Mouse (Mus musculus) intestine, embryonic 14.5 days (tissue): ENCODE results near the gene Pnliprp1. TPM values are rescaled to one million over a fixed set of nuclear protein-coding genes. Genes with fewer than 3 reads are reported as not detected.

Experiments used
- ATAC-seq: fragments of 200-750 bp; cut with Nextera tagmentation; replicated peaks from 2 replicates; pipeline ENCODE4 v1.8.0; 2017; ENCODE audit warnings: low read depth, moderate number of reproducible peaks, moderate TSS enrichment, moderate library complexity; ENCODE audit not compliant: low FRiP score, low TSS enrichment
- DNase-seq: peaks from one replicate; pipeline ENCODE4 v3.0.0-alpha.2; 2018; ENCODE audit warnings: low spot score
- H3K27ac ChIP-seq: fragments of 300-500 bp; sonication (generic); 2 replicates; pipeline ENCODE4 v1.5.1; 2014; ENCODE audit warnings: low read depth, mild to moderate bottlenecking, control low read depth
- H3K27me3 ChIP-seq: fragments of 300-500 bp; sonication (generic); replicated peaks from 2 replicates; pipeline ENCODE4 v1.6.1; 2014; ENCODE audit warnings: low read length, control low read depth; ENCODE audit not compliant: control insufficient read depth, insufficient read depth
- H3K36me3 ChIP-seq: fragments of 300-500 bp; sonication (generic); 2 replicates; pipeline ENCODE4 v1.6.1; 2014; ENCODE audit warnings: low read length, control low read depth; ENCODE audit not compliant: control insufficient read depth, insufficient read depth
- H3K4me1 ChIP-seq: fragments of 300-500 bp; sonication (generic); replicated peaks from 2 replicates; pipeline ENCODE4 v1.6.1; 2014; ENCODE audit warnings: low read length, control low read depth, mixed read lengths; ENCODE audit not compliant: control insufficient read depth, insufficient read depth
- H3K4me2 ChIP-seq: fragments of 300-500 bp; sonication (generic); 2 replicates; pipeline ENCODE4 v1.6.1; 2014; ENCODE audit warnings: low read length
- H3K4me3 ChIP-seq: fragments of 300-500 bp; sonication (generic); 2 replicates; pipeline ENCODE4 v1.5.1; 2014; ENCODE audit warnings: low read depth, low read length, control low read depth, mixed read lengths
- H3K9ac ChIP-seq: fragments of 300-500 bp; sonication (generic); 2 replicates; pipeline ENCODE4 v1.6.1; 2014; ENCODE audit warnings: mild to moderate bottlenecking, low read length
- H3K9me3 ChIP-seq: fragments of 300-500 bp; sonication (generic); 2 replicates; pipeline ENCODE4 v1.6.1; 2016; ENCODE audit warnings: low read length, control low read depth; ENCODE audit not compliant: control insufficient read depth
- WGBS: fragments of 180-500 bp; shearing (Covaris S2); extraction: QIAGEN DNeasy Blood & Tissue Kit; methylation state at CpG from one replicate; pipeline ENCODE4 v1.1.7; 2014; 5-methylcytosine and 5-hydroxymethylcytosine counted together
- polyA plus RNA-seq: library from polyadenylated mRNA; unstranded; fragments of >200 nt; fragmentation: Nextera tagmentation; extraction: Ambion mirVana; gene quantifications from 2 replicates; pipeline ENCODE4 v1.2.1, GENCODE M21; 2014

Gene Pnliprp1
- polyA plus RNA-seq = 2.1 and 471 TPM in 2 replicates

DNA sequence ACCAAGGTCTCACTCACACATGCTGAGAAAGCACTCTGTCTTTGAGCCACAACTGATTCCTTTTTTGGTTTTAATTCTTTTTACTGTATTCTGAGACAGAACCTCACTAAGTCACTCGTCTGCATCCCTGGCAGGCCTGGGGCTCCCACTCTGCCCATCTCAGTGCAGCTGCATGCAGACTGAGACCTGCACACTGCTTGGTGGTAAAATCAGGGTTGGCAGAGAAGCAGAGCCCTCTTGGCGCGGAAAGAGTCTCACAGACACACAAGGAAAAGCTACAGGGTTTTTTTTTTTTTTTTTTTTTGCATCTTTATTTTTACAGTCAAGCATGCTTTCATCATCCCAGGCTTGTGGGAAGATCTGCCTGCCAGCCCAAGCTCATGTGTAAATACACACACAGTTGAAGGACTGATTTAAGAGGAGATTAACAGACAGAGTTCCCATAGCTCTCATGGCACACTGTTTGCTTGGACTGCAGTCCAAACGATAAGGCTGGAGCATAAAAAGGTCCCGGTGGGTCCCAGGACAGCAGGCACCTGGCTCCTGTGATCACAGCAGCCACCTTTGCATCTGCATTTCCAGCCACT lies at the start of gene Pnliprp1:
TSS of gene Pnliprp1 (plus strand) at position 443 of the 587 bp plus-strand sequence.
- ATAC-seq = no peak

DNA sequence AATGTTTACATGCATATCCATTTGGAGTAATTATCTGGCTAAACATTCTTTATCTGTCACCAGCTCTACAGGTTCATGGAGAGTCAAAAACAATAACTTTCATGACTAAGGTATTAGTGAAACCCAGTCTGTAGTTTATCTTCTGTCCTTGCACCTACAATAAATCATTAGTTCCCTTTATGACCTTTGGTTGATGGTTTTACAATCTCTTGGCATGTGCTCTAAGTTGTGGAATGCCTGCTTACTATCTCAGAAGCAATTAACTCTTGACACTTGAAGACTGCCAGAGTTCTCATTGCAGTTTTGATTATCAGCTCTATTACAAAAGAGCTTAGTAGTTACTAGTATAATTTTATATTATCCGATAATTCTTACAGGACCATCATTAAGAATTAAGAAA lies 39.8 kb upstream of the Pnliprp1 start:
- no peaks in the 10 kb centered on the region for H3K36me3 ChIP-seq
- no peak overlapping the region for H3K27ac ChIP-seq
- no peak overlapping the region for H3K9ac ChIP-seq
- no peak overlapping the region for H3K4me3 ChIP-seq
- H3K4me2 ChIP-seq = no peak overlapping the region
- peak; percentile 72; the same call in 1 of the 2 replicates for ATAC-seq
- no peak for DNase-seq
- 18% methylated on average over 1 of the region's 1 CpGs for WGBS
- H3K27me3 ChIP-seq = no peaks in the 10 kb centered on the region
- no peaks in the 10 kb centered on the region for H3K9me3 ChIP-seq
- H3K4me1 ChIP-seq = no peaks in the 10 kb centered on the region; the same call in 1 of the 2 replicates

More for the DNA sequence above, at the start of gene Pnliprp1:
- H3K36me3 ChIP-seq = no peaks in the 10 kb centered on the region
- peaks cover 24% of the 10 kb centered on the region for H3K4me1 ChIP-seq
- H3K9ac ChIP-seq = no peak within 1 kb of the TSS
- H3K4me2 ChIP-seq = no peak within 1 kb of the TSS
- 30% methylated on average over 5 of the region's 5 CpGs for WGBS
- peaks cover 3% of the 10 kb centered on the region; the same call in 1 of the 2 replicates for H3K9me3 ChIP-seq
- DNase-seq = peak; percentile 55
- H3K27me3 ChIP-seq = no peaks in the 10 kb centered on the region
- H3K27ac ChIP-seq = peak within 1 kb of the TSS; percentile 59
- no peak within 1 kb of the TSS for H3K4me3 ChIP-seq

DNA sequence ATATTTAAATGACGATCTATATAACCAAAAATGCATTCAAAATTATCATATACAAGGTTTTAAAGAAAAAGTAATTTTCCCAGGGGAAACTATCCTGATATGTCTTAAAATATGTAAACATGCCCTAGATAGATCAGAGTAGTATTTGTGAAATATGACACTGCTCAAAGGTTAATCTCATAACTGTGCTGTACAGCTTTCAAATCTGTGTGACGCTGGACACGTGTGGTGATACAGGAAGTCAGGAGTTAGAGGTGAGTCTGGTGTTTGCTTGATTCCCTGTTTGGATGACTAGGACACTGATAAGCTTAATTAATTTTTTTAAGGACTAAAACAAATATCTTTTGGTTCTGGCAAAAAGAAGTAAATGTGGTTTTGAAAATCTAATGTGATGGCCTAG lies 33.4 kb upstream of the Pnliprp1 start:
- ATAC-seq (no peak), DNase-seq (no peak)
- no peaks in the 10 kb centered on the region for H3K36me3 ChIP-seq
- peaks cover 3% of the 10 kb centered on the region; the same call in 1 of the 2 replicates for H3K9me3 ChIP-seq
- H3K27me3 ChIP-seq = no peaks in the 10 kb centered on the region
- no peaks in the 10 kb centered on the region; the same call in 1 of the 2 replicates for H3K4me1 ChIP-seq
- no peak overlapping the region for H3K9ac ChIP-seq
- H3K4me2 ChIP-seq = no peak overlapping the region
- no peak overlapping the region for H3K4me3 ChIP-seq
- WGBS = 53% methylated on average over 3 of the region's 3 CpGs
- no peak overlapping the region for H3K27ac ChIP-seq

DNA sequence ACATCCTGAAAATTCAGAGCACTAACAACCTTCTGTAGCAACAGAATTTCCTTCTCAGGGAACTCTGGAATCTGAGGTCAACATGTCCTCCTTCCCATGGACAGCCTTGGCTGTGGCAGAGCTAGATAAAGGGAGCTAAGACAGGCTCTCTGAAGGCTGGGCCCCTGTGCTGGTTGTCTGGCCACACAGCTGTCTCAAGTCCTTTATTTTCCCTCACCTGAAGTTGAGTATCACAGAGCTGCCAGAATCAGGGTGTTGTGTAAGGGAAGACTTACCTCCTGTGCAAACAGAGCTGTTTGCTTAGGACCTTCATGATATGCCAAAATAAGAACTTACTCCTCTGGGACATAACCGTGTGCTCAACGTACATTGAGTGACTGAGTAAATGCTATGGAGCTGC lies 32.5 kb upstream of the Pnliprp1 start:
- H3K4me2 ChIP-seq = no peak overlapping the region
- WGBS = 76% methylated on average over 2 of the region's 2 CpGs
- H3K9me3 ChIP-seq = peaks cover 3% of the 10 kb centered on the region; the same call in 1 of the 2 replicates
- DNase-seq = no peak
- H3K27ac ChIP-seq = no peak overlapping the region
- no peaks in the 10 kb centered on the region; the same call in 1 of the 2 replicates for H3K4me1 ChIP-seq
- H3K9ac ChIP-seq = no peak overlapping the region
- H3K4me3 ChIP-seq = no peak overlapping the region
- H3K27me3 ChIP-seq = no peaks in the 10 kb centered on the region
- no peaks in the 10 kb centered on the region for H3K36me3 ChIP-seq
- ATAC-seq = no peak

DNA sequence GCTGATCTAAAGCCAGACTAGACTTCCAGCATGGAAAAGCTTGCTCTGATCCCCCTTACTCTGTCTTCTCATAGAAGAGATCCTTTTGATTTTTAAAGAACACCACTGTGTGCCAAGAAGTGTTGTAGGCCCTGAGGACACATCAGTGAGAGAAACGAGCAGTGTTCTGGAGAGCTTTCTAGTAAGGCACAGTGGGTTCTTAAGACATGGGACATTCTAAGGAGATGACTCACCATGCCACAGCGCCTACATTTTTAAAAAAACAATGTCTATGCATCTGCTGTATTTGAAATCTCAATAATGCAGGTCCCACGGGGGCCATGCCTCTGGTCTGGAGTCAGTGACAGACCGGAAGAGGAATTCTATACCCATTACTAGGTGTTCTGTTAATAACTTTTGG lies 24.1 kb upstream of the Pnliprp1 start:
- WGBS = 86% methylated on average over 4 of the region's 4 CpGs
- H3K9me3 ChIP-seq = no peaks in the 10 kb centered on the region
- ATAC-seq = no peak
- DNase-seq = no peak
- no peak overlapping the region for H3K9ac ChIP-seq
- no peak overlapping the region for H3K27ac ChIP-seq
- no peaks in the 10 kb centered on the region for H3K4me1 ChIP-seq
- no peak overlapping the region for H3K4me2 ChIP-seq
- no peaks in the 10 kb centered on the region for H3K27me3 ChIP-seq
- no peak overlapping the region for H3K4me3 ChIP-seq
- H3K36me3 ChIP-seq = no peaks in the 10 kb centered on the region

DNA sequence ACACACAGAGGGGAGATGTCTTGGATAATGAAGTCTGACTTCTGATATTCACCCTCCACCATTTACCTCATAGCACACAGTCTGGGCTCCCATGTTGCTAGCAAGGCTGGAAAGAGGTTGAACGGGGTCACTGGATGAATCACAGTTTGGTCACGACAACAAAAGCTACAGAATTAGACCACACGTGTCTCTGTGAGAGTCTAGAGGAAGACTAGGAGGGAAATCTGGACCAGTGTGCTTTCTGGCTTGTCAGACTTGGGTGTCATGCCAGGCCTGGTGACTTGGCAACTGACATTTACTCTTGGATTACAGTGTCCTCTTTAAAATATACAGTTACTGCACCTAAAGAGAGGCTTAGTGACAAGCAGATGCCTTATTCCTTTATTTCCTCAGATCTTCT lies 20.1 kb upstream of the Pnliprp1 start:
- Histone ChIP-seq H3K4me2 (no peak overlapping the region), H3K27ac (no peak overlapping the region), H3K4me3 (no peak overlapping the region), H3K9me3 (no peaks in the 10 kb centered on the region), H3K27me3 (no peaks in the 10 kb centered on the region), H3K4me1 (no peaks in the 10 kb centered on the region), H3K36me3 (no peaks in the 10 kb centered on the region), H3K9ac (no peak overlapping the region)
- 82% methylated on average over 3 of the region's 3 CpGs for WGBS
- ATAC-seq (no peak), DNase-seq (no peak)

DNA sequence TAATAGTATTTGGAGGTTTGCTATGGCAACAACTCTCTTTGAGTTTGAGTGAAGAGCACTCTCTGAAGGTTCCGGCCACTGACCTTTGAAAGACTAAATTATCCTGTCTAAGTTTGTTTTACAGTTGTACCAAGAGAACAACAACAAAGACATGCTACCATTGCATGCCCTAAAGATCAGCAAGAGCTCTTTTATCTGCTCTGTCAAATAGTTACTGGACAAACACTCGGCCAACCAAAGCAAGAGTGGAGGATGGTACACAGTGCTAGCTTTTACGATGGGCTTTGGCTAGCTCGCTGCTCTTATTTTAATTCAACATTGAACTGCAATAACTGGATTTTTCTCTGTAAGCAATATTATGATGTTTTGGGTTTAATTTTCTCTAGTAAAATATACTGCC lies 10.8 kb upstream of the Pnliprp1 start:
- Histone ChIP-seq H3K4me1 (peaks cover 19% of the 10 kb centered on the region; the same call in 1 of the 2 replicates), H3K9ac (no peak overlapping the region), H3K9me3 (no peaks in the 10 kb centered on the region), H3K4me3 (no peak overlapping the region), H3K4me2 (no peak overlapping the region), H3K27me3 (no peaks in the 10 kb centered on the region), H3K36me3 (no peaks in the 10 kb centered on the region), H3K27ac (no peak overlapping the region)
- ATAC-seq = no peak
- 68% methylated on average over 4 of the region's 4 CpGs for WGBS
- no peak for DNase-seq

DNA sequence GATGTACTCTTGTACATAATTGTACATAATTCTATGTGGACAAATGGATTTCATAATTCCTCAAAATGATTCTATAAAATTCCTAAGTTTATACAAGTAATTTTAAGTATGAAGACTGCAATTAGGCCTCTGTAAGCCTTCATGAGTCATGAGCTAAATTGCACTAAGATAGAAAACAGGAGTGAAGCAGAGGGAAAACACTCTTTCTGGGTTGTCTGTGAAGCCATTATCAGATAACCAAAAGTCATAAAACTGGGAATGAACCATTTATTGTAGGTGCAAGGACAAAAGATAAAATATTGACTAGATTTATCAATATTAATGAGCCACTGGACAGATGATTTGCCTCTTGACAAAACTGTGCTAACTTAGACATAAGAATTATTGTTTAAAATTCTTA lies 8.2 kb upstream of the Pnliprp1 start:
- Histone ChIP-seq H3K4me3 (no peak overlapping the region), H3K27me3 (no peaks in the 10 kb centered on the region), H3K9ac (no peak overlapping the region), H3K4me2 (no peak overlapping the region), H3K4me1 (peaks cover 19% of the 10 kb centered on the region; the same call in 1 of the 2 replicates), H3K36me3 (no peaks in the 10 kb centered on the region), H3K27ac (0 out of 2 replicates have a peak overlapping the region, but pooled peaks have one; percentile 16), H3K9me3 (peaks cover under 1% of the 10 kb centered on the region; the same call in 1 of the 2 replicates)
- ATAC-seq (no peak), DNase-seq (no peak)

DNA sequence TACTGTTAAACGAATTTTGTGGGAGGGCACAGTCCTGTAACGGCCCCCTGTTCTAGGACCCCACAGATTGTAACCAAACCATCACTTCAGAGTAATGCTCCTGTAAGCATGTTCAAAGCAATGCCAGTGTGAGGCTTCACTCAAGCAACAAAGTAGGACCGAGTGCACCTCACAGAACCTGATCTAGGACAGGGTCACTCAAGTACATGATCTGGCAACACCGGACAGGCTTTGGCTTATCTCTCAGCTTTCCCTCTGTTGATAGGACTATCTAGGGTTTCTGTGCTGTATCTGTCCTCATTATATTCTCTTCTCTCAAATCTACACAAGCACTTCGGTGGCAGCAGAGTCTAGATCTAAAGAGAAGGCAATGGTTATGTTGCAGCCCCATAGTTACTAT lies 2.1 kb upstream of the Pnliprp1 start:
- WGBS = 75% methylated on average over 5 of the region's 5 CpGs
- Histone ChIP-seq H3K9me3 (peaks cover 3% of the 10 kb centered on the region; the same call in 1 of the 2 replicates), H3K9ac (no peak overlapping the region), H3K36me3 (no peaks in the 10 kb centered on the region), H3K27ac (no peak overlapping the region), H3K4me3 (no peak overlapping the region), H3K4me1 (peaks cover 26% of the 10 kb centered on the region), H3K4me2 (no peak overlapping the region), H3K27me3 (no peaks in the 10 kb centered on the region)
- DNase-seq = no peak
- no peak for ATAC-seq
